Mouse (Mus musculus) mesoderm, embryonic 11.5 days (tissue): ENCODE data around the gene Rassf5.

Source experiments
- DNase-seq: peaks from one replicate; pipeline ENCODE4 v3.0.0-alpha.2; 2012; ENCODE audit warnings: low read depth, low spot score

The Rassf5 gene

DNA sequence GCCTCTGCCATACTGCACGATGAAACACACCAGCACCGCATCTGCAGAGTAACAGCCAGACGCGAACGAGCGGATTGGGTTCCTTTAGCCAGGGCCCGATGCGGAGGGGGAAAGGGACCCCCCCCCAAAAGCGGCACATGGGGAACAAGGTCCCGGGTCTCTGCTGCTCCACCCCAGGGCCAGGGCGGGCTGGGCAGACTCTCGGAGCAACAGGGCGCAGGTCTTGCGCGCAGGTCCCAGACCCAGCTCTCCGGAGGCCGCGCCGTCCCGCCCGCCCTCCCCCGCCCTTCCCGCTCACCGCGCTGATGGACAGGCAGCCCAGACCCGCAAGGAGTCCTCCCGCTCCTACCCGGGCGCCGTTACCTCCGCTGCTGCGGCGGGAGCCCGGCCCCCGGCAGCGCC is 107.3 kb downstream of the Rassf5 start:
- no peak for DNase-seq

- DNase-seq = no peak
Measured at GRCm38 (mm10) chr1:131137111-131137510, 107.9 kb downstream of the Rassf5 start.

GRCm38 (mm10) chr1:131135960-131136629 is 109.0 kb downstream of the Rassf5 start:
- no peak for DNase-seq

GRCm38 (mm10) chr1:131134942-131135522 is 110.0 kb downstream of the Rassf5 start:
- DNase-seq = no peak

DNA sequence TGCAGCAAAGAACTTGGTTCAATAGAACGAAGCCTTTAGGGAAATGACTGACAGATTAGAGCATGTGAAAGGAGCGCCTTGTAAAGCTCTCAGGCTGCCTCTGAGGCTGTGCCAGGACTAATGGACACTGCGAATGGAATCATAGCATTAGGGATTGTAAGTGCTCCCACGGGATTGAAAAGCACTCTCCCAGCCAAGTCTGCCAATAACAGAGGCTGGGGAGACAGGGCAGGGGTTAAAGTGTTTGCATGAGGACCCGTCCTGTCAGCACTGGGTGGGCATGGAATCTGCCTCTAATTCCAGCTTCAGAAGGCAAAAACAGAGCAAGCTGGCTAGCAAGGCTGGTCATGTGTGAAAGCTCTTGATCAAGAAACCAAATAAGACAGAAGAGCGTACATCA is 110.8 kb downstream of the Rassf5 start:
- no peak for DNase-seq
